Mouse (Mus musculus): Measurements from ENCODE around the gene Limch1. TPM values are rescaled to one million over a fixed set of nuclear protein-coding genes. Genes with fewer than 3 reads are reported as not detected.
A peak's percentile ranks its signal among the peaks of the same experiment; 100 is the strongest.

Limch1 gene
- polyA plus RNA-seq, 1 experiment from 2014 or later = 6.1 TPM

- H3K36me3 ChIP-seq (ENCODE audit: control insufficient read depth, insufficient read depth, low read length) = no peaks in the 10 kb centered on the region
- no peak for TF ChIP-seq EP300 (optimal IDR thresholded peaks at IDR 0.05)
- no peak for TF ChIP-seq CTCF (IDR thresholded peaks at IDR 0.05; ENCODE audit: low read depth)
- no peaks in the 10 kb centered on the region for H3K4me1 ChIP-seq (replicated peaks; ENCODE audit: control insufficient read depth, insufficient read depth)
- no peak overlapping the region for H3K4me3 ChIP-seq (ENCODE audit: low read depth, low read length)
- H3K9me3 ChIP-seq (ENCODE audit: control insufficient read depth, low read length) = no peaks in the 10 kb centered on the region
- no peak for DNase-seq (ENCODE audit: low spot score)
- 4% methylated on average over 34 of the region's 34 CpGs for WGBS
- H3K27me3 ChIP-seq (ENCODE audit: control insufficient read depth, insufficient read depth, low read length) = peaks cover 45% of the 10 kb centered on the region
- no peak overlapping the region for H3K4me2 ChIP-seq (replicated peaks; ENCODE audit: low read depth)
- no peak overlapping the region for H3K9ac ChIP-seq (ENCODE audit: low read length)
- ATAC-seq (ENCODE audit: low FRiP score, low TSS enrichment) = no peak
- no peak overlapping the region for H3K27ac ChIP-seq (replicated peaks)
Measured at GRCm38 (mm10) chr5:67100564-67101394, 355.2 kb downstream of the Limch1 start.

DNA sequence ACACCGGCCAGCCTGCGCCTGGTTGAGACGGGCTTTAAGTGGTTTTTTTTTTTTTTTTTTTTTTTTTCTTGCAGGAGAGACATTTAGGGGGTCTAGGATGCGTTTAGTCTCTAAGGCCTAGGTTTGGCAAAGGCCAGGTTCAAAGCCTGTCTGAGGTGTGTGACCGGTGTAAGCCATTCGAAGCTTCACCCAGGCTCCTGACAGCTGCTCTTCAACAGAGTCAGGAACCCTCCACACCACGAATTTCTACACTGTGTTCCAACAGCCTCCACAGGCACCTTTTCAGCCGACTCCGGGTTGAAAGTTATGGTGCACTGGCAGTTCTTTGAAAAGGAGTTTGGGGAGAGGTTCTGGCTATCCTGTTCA lies 355.8 kb downstream of the Limch1 start:
- DNase-seq (ENCODE audit: low spot score) (no peak), ATAC-seq (ENCODE audit: low FRiP score, low TSS enrichment) (no peak)
- no peaks in the 10 kb centered on the region for H3K36me3 ChIP-seq (ENCODE audit: control insufficient read depth, insufficient read depth, low read length)
- H3K4me1 ChIP-seq (replicated peaks; ENCODE audit: control insufficient read depth, insufficient read depth) = no peaks in the 10 kb centered on the region
- H3K9me3 ChIP-seq (ENCODE audit: control insufficient read depth, low read length) = no peaks in the 10 kb centered on the region
- WGBS = 5% methylated on average over 9 of the region's 9 CpGs
- H3K27ac ChIP-seq (replicated peaks) = no peak overlapping the region
- no peak for TF ChIP-seq CTCF (IDR thresholded peaks at IDR 0.05; ENCODE audit: low read depth)
- TF ChIP-seq EP300 (optimal IDR thresholded peaks at IDR 0.05) = no peak
- no peak overlapping the region for H3K4me3 ChIP-seq (ENCODE audit: low read depth, low read length)
- H3K4me2 ChIP-seq (replicated peaks; ENCODE audit: low read depth) = no peak overlapping the region
- peaks cover 39% of the 10 kb centered on the region for H3K27me3 ChIP-seq (ENCODE audit: control insufficient read depth, insufficient read depth, low read length)
- no peak overlapping the region for H3K9ac ChIP-seq (ENCODE audit: low read length)

DNA sequence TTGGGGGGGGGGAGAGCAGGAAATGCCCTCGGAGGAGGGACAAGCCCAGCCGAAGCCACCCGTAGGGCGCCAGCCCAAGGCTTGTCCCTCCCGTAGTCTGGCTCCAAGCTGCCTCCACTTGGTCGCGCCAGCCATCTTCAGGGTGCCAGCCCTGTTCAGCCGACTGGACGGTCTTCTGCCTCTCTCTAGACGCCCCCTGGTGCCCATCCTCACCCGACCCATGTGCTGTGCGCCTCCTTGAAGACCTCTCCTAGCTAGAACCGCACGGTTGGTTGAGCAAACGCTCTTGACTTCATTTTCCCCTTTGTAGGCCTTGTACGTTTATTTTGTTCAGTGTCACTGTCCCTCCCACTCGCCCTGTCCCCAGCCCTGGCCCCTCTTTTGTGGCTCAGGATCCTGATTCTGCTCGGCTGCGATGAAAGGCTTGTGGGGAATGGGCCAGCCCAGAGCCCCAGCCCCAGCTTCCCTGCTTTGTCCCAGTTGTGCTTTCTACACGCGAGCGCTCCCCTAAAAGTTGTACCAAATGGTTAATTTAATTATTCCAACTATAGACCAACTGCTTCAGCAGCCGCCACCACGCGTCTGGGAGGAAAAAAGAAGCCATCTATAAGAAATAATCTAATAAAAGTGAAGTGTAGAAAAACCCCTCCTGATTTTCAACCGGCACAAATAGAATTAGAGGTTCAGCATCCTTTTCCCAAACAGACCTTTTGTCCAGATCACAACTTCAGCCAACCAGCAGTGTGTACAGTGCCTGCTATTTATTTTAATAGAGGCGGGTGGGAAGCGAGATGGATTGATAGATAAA lies 356.4 kb downstream of the Limch1 start:
- Histone ChIP-seq H3K9ac (ENCODE audit: low read length) (no peak overlapping the region), H3K27me3 (ENCODE audit: control insufficient read depth, insufficient read depth, low read length) (peaks cover 38% of the 10 kb centered on the region), H3K27ac (replicated peaks) (no peak overlapping the region), H3K9me3 (ENCODE audit: control insufficient read depth, low read length) (no peaks in the 10 kb centered on the region), H3K4me3 (ENCODE audit: low read depth, low read length) (no peak overlapping the region), H3K4me1 (replicated peaks; ENCODE audit: control insufficient read depth, insufficient read depth) (no peaks in the 10 kb centered on the region), H3K36me3 (ENCODE audit: control insufficient read depth, insufficient read depth, low read length) (no peaks in the 10 kb centered on the region), H3K4me2 (replicated peaks; ENCODE audit: low read depth) (no peak overlapping the region)
- 3% methylated on average over 28 of the region's 28 CpGs for whole genome bisulfite sequencing
- DNase-seq (ENCODE audit: low spot score) (peak; percentile 22), ATAC-seq (ENCODE audit: low FRiP score, low TSS enrichment) (peak; percentile 26; the same call in 1 of the 2 replicates)
- TF ChIP-seq CTCF (IDR thresholded peaks at IDR 0.05; ENCODE audit: low read depth) (peak; percentile 37), EP300 (optimal IDR thresholded peaks at IDR 0.05) (no peak)

GRCm38 (mm10) chr5:67103016-67103415 lies 357.4 kb downstream of the Limch1 start:
- TF ChIP-seq CTCF (IDR thresholded peaks at IDR 0.05; ENCODE audit: low read depth) = no peak
- no peak for TF ChIP-seq EP300 (optimal IDR thresholded peaks at IDR 0.05)
- Histone ChIP-seq H3K27me3 (ENCODE audit: control insufficient read depth, insufficient read depth, low read length) (peaks cover 28% of the 10 kb centered on the region), H3K27ac (replicated peaks) (no peak overlapping the region), H3K9ac (ENCODE audit: low read length) (no peak overlapping the region), H3K4me3 (ENCODE audit: low read depth, low read length) (no peak overlapping the region), H3K4me2 (replicated peaks; ENCODE audit: low read depth) (no peak overlapping the region), H3K9me3 (ENCODE audit: control insufficient read depth, low read length) (no peaks in the 10 kb centered on the region), H3K36me3 (ENCODE audit: control insufficient read depth, insufficient read depth, low read length) (no peaks in the 10 kb centered on the region), H3K4me1 (replicated peaks; ENCODE audit: control insufficient read depth, insufficient read depth) (no peaks in the 10 kb centered on the region)
- WGBS = 8% methylated on average over 3 of the region's 3 CpGs
- no peak for ATAC-seq (ENCODE audit: low FRiP score, low TSS enrichment)
- DNase-seq (ENCODE audit: low spot score) = no peak

GRCm38 (mm10) chr5:67106261-67106660 lies 360.6 kb downstream of the Limch1 start:
- no peaks in the 10 kb centered on the region for H3K9me3 ChIP-seq (ENCODE audit: control insufficient read depth, low read length)
- no peak overlapping the region for H3K9ac ChIP-seq (ENCODE audit: low read length)
- no peaks in the 10 kb centered on the region for H3K36me3 ChIP-seq (ENCODE audit: control insufficient read depth, insufficient read depth, low read length)
- H3K4me1 ChIP-seq (replicated peaks; ENCODE audit: control insufficient read depth, insufficient read depth) = no peaks in the 10 kb centered on the region
- TF ChIP-seq CTCF (IDR thresholded peaks at IDR 0.05; ENCODE audit: low read depth) (no peak), EP300 (optimal IDR thresholded peaks at IDR 0.05) (no peak)
- no peak overlapping the region for H3K27ac ChIP-seq (replicated peaks)
- 87% methylated on average over 2 of the region's 2 CpGs for WGBS
- ATAC-seq (ENCODE audit: low FRiP score, low TSS enrichment) = no peak
- no peak for DNase-seq (ENCODE audit: low spot score)
- no peak overlapping the region for H3K4me3 ChIP-seq (ENCODE audit: low read depth, low read length)
- H3K27me3 ChIP-seq (ENCODE audit: control insufficient read depth, insufficient read depth, low read length) = peaks cover 9% of the 10 kb centered on the region; the same call in 1 of the 2 replicates
- H3K4me2 ChIP-seq (replicated peaks; ENCODE audit: low read depth) = no peak overlapping the region

Small RNA genes lying within 50 kb of the gene (microRNA-seq; reads per million reads assigned to microRNA genes)
- not detected for gene Gm23841

Other genes with a start within 250 kb of the Limch1 start
- gene Apbb2, start 127.0 kb upstream of the Limch1 start, polyA plus RNA-seq (2015; fragmentation: Nextera tagmentation; extraction: Ambion mirVana) = 16.8 and 18.3 TPM in 2 replicates
- 62.5 and 66.0 TPM in 2 replicates for gene Uchl1, start 69.7 kb upstream of the Limch1 start, polyA plus RNA-seq (2015; fragmentation: Nextera tagmentation; extraction: Ambion mirVana)

Measured in stomach, postnatal 0 days (tissue).